ENCODE assay signal across 9 mouse cellular contexts in genomic region chr8:84799136-84799931, GRCm38 (mm10). TPM values are rescaled to one million over a fixed set of nuclear protein-coding genes. Genes with fewer than 3 reads are reported as not detected.
A peak's percentile ranks its signal among the peaks of the same experiment; 100 is the strongest.
DNase-seq lines count a peak whose midpoint lies in the region; ATAC-seq lines count a peak whose summit lies in the region.
"Had no signal": no experiment of that assay in that cellular context is flagged by ENCODE, and none has a peak within 500 bp of the region (broad histone marks: within the 10 kb centered on the region; RNA-seq: fewer than 3 reads in every experiment).

No protein-coding gene starts in this region.

- H3K4me3 ChIP-seq in embryonic facial prominence, embryonic 10.5 days: peak overlapping the region; percentile 59
- peak overlapping the region; percentile 65 to 80 for H3K4me3 ChIP-seq in heart, embryonic 14.5 days (ENCODE audit: control insufficient read depth in 1 of 2, insufficient read depth in 1 of 2, low read depth in 1 of 2, low read length in 2 of 2)

- H3K9me3 ChIP-seq in embryonic facial prominence, embryonic 10.5 days: no peaks in the 10 kb centered on the region
- no peaks in the 10 kb centered on the region for H3K9me3 ChIP-seq in heart, embryonic 14.5 days (ENCODE audit: control insufficient read depth, low read length)

- WGBS in embryonic facial prominence, embryonic 10.5 days: 2% methylated on average over 105 of the region's 108 CpGs
- 1% methylated on average over 90 of the region's 108 CpGs for WGBS in heart, embryonic 14.5 days

- peaks cover 18% of the 10 kb centered on the region for H3K4me1 ChIP-seq in embryonic facial prominence, embryonic 10.5 days
- H3K4me1 ChIP-seq in heart, embryonic 14.5 days (ENCODE audit: control insufficient read depth in 2 of 2, insufficient read depth in 2 of 2, low read length in 2 of 2): peaks cover 8 to 14% of the 10 kb centered on the region in 2 experiments; a peak in 3 of 4 replicates

- ATAC-seq in heart, embryonic 14.5 days (ENCODE audit: insufficient number of reproducible peaks, insufficient read depth, low FRiP score, low read depth): 0 out of 2 replicates have a peak, but pooled peaks have one; percentile 8
- ATAC-seq in megakaryocyte, adult 5-6 weeks (ENCODE audit: poor library complexity, severe bottlenecking): peak; percentile 57

- peaks cover 97% of the 10 kb centered on the region for H3K27me3 ChIP-seq in embryonic facial prominence, embryonic 10.5 days (replicated peaks; ENCODE audit: low read depth, poor library complexity, severe bottlenecking)
- peaks cover 47% of the 10 kb centered on the region for H3K27me3 ChIP-seq in heart, embryonic 14.5 days (ENCODE audit: control insufficient read depth, insufficient read depth, low read length)
- no peaks in the 10 kb centered on the region for H3K27me3 ChIP-seq in splenic B cell, adult 2 months (ENCODE audit: control insufficient read depth, insufficient read depth, low read length, poor library complexity, severe bottlenecking)

- peak; percentile 57 for DNase-seq in embryo, embryonic 11 days
- DNase-seq in embryo, embryonic 9.5 days (ENCODE audit: extremely low spot score): no peak
- peak; percentile 80 for DNase-seq in MN1 (ENCODE audit: low spot score)
- peak; percentile 55 for DNase-seq in embryonic facial prominence, embryonic 10.5 days (ENCODE audit: low spot score)
- peak; percentile 69 for DNase-seq in kidney, postnatal 14 days
- DNase-seq in splenic B cell, adult 2 months (ENCODE audit: low read depth, low spot score): peak; percentile 31

- peak overlapping the region; percentile 95 for H3K9ac ChIP-seq in heart, embryonic 14.5 days (ENCODE audit: low read length)

- H3K27ac ChIP-seq in embryonic facial prominence, embryonic 10.5 days (replicated peaks): peak overlapping the region; percentile 25
- peak overlapping the region in 1 of 2 experiments; percentile 85; a peak in 3 of 4 replicates for H3K27ac ChIP-seq in heart, embryonic 14.5 days (replicated peaks in 1 of 2; ENCODE audit: control insufficient read depth in 1 of 2, insufficient read depth in 1 of 2, low read depth in 2 of 2, low read length in 2 of 2)
- H3K27ac ChIP-seq: macrophage had no signal

- H3K36me3 ChIP-seq in embryonic facial prominence, embryonic 10.5 days (replicated peaks): no peaks in the 10 kb centered on the region
- peaks cover 12% of the 10 kb centered on the region for H3K36me3 ChIP-seq in heart, embryonic 14.5 days (ENCODE audit: control insufficient read depth, insufficient read depth, low read length)
- H3K36me3 ChIP-seq in splenic B cell, adult 2 months (ENCODE audit: control insufficient read depth, insufficient read depth, low read length, poor library complexity, severe bottlenecking): no peaks in the 10 kb centered on the region

- H3K4me2 ChIP-seq in heart, embryonic 14.5 days (ENCODE audit: low read length): peak overlapping the region; percentile 88

RNA-seq across cellular contexts. Expression of gene Nfix, which starts 0.8 kb away (rescaled TPM):
- 0.29 and 0.77 TPM in 2 replicates for polyA plus RNA-seq in embryonic facial prominence, embryonic 10.5 days (2016; fragmentation: Nextera tagmentation; extraction: Ambion mirVana)
- 16.3 and 16.8 TPM in 2 replicates for polyA plus RNA-seq in heart, embryonic 14.5 days (2014; fragmentation: Nextera tagmentation; extraction: Ambion mirVana)
- 23.8 and 26.9 TPM in 2 replicates for total RNA-seq in megakaryocyte, adult 5-6 weeks (2015)
- total RNA-seq in megakaryocyte, adult 5-6 weeks (2017): 7.7 and 17.0 TPM in 2 replicates

RNA-seq across cellular contexts. Expression of gene Dand5, which starts 23.3 kb away (rescaled TPM):
- polyA plus RNA-seq in embryonic facial prominence, embryonic 10.5 days (2016; fragmentation: Nextera tagmentation; extraction: Ambion mirVana): 2.8 and 3.0 TPM in 2 replicates
- 5.9 and 6.6 TPM in 2 replicates for polyA plus RNA-seq in heart, embryonic 14.5 days (2014; fragmentation: Nextera tagmentation; extraction: Ambion mirVana)
- total RNA-seq in megakaryocyte, adult 5-6 weeks (2015): 1.4 and 2.6 TPM in 2 replicates
- total RNA-seq in megakaryocyte, adult 5-6 weeks (2017): 0.28 and 4.4 TPM in 2 replicates

RNA-seq across cellular contexts. Expression of gene Gadd45gip1, which starts 32.0 kb away (rescaled TPM):
- polyA plus RNA-seq in embryonic facial prominence, embryonic 10.5 days (2016; fragmentation: Nextera tagmentation; extraction: Ambion mirVana): 45.2 and 47.3 TPM in 2 replicates
- 49.9 and 53.0 TPM in 2 replicates for polyA plus RNA-seq in heart, embryonic 14.5 days (2014; fragmentation: Nextera tagmentation; extraction: Ambion mirVana)
- total RNA-seq in megakaryocyte, adult 5-6 weeks (2015): 6.3 and 6.6 TPM in 2 replicates
- 13.9 and 20.5 TPM in 2 replicates for total RNA-seq in megakaryocyte, adult 5-6 weeks (2017)

RNA-seq across cellular contexts. Expression of gene Rad23a, which starts 41.1 kb away (rescaled TPM):
- polyA plus RNA-seq in embryonic facial prominence, embryonic 10.5 days (2016; fragmentation: Nextera tagmentation; extraction: Ambion mirVana): 112 and 122 TPM in 2 replicates
- 122 and 125 TPM in 2 replicates for polyA plus RNA-seq in heart, embryonic 14.5 days (2014; fragmentation: Nextera tagmentation; extraction: Ambion mirVana)
- 35.6 and 36.9 TPM in 2 replicates for total RNA-seq in megakaryocyte, adult 5-6 weeks (2015)
- total RNA-seq in megakaryocyte, adult 5-6 weeks (2017): 27.6 and 29.5 TPM in 2 replicates

RNA-seq across cellular contexts. Expression of gene Calr, which starts 47.4 kb away (rescaled TPM):
- 758 and 801 TPM in 2 replicates for polyA plus RNA-seq in embryonic facial prominence, embryonic 10.5 days (2016; fragmentation: Nextera tagmentation; extraction: Ambion mirVana)
- 500 and 527 TPM in 2 replicates for polyA plus RNA-seq in heart, embryonic 14.5 days (2014; fragmentation: Nextera tagmentation; extraction: Ambion mirVana)
- total RNA-seq in megakaryocyte, adult 5-6 weeks (2015): 163 and 187 TPM in 2 replicates
- total RNA-seq in megakaryocyte, adult 5-6 weeks (2017): 821 and 830 TPM in 2 replicates
